Mouse (Mus musculus): ENCODE measurements around the gene Rp9. TPM values are rescaled to one million over a fixed set of nuclear protein-coding genes. Genes with fewer than 3 reads are reported as not detected.

The Rp9 gene
- polyA plus RNA-seq, 1 experiment from 2014 or later = 59.1 TPM

DNA sequence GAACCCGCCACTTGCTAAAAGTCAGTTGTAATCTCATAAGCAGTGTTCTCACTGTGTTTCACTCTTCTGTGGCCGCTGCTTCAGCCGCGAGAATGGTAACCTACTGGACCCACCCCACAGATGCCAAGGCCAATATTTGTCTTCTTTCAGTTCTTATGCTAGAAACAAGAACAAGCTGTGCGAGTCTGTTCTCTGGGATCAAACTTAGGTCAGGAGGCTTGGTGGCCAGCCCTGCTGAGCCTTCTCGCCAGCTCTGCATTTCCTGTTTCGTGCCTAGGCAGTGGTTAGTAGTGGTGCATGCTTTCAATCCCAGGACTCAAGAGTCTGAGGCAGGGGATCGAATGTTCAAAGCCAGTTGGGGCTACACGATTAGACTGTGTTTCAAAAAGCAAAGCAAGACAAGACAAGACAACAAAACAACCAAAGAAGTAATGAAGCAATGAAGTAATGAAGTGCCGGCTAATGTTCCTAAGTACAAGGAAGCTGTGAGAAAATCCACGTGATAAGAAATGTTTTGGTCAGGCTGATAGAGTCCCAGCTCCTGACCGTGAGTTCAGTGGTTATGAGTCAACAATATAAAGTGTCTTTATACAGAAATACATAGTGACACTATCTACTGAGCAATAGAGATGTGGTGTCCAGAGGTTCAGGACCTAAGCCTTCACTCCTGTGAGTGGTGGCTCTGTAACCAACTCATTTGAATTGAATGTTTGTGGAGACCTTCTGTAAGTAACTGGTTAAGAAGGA is 15.2 kb upstream of the Rp9 start:
- DNase-seq (ENCODE audit: low read depth, low spot score) (no peak), ATAC-seq (no peak)
- in situ Hi-C loops (cut with MboI; ENCODE audit: low pct_unique_long_range_greater_than_20kb) = no loop called here
- ChIA-PET POLR2A (no interaction called here), CTCF (interaction anchor here (0.8 to 1.1 kb wide), 2 partner anchors 9 to 11 kb away, joined by 3 read pairs; no protein-coding TSS in a partner anchor)
- no peak for TF ChIP-seq CTCF (IDR thresholded peaks at IDR 0.05)
- no peaks in the 10 kb centered on the region for H3K27me3 ChIP-seq

DNA sequence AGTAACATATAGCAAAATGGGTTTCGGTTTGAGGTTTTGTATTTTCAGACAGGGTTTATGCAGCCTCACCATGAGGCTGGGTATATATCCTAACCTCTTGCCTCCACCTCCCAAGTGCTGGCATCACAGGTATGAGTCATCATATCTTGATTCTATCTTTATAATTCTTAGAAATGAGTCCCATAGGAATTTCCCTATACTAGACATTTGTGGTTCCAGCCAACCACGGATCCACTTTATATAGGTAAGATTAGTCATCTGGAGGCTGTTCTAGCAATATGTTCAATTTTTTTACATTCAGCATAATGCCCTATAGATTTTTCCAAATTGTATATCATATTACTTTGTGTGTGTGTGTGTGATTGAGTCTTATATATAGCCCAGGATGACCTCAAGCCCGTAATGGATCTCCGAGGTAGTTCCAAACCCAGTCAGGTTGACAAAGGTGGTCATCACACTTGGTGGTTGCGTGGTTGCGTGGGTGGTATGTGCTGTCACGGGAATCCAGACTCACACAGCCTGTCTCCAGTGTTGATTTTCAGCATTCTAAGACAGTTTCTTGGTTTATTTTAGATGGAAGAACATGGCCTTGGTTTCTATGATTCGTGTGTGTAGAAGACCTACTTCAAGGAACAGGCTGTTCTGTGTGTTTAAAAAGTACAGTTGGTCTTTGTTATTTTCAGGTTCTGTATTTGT is 14.5 kb upstream of the Rp9 start:
- CTCF ChIA-PET = no interaction called here

DNA sequence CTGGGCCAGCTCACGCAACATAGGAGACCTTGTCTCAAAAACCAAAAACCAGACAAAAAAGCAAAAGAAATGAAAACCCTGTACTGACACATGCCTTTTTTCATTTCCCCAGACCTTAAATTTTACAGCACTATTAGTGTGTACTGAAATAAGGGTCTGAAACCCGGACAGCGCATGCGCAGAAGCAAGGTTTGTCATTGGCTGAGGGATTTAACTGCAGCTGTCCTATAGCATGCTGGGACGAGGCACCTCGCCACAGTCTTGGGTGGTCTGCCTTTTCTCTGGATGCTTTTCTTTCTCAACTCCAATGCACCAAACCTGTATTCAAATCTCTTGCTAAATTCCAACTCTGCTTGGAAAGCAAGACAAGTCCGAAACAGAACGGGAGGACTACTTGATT is 9.4 kb upstream of the Rp9 start:
- no peak for DNase-seq (ENCODE audit: low read depth, low spot score)
- no peaks in the 10 kb centered on the region for H3K27me3 ChIP-seq
- TF ChIP-seq CTCF (IDR thresholded peaks at IDR 0.05) = no peak
- ChIA-PET CTCF (no interaction called here), POLR2A (no interaction called here)
- in situ Hi-C loops (cut with MboI; ENCODE audit: low pct_unique_long_range_greater_than_20kb) = no loop called here
- ATAC-seq = no peak

More for the DNA sequence above, 14.5 kb upstream of the Rp9 start:
- no peaks in the 10 kb centered on the region for H3K27me3 ChIP-seq
- in situ Hi-C loops (cut with MboI; ENCODE audit: low pct_unique_long_range_greater_than_20kb) = no loop called here
- POLR2A ChIA-PET = no interaction called here
- no peak for ATAC-seq
- TF ChIP-seq CTCF (IDR thresholded peaks at IDR 0.05) = no peak
- no peak for DNase-seq (ENCODE audit: low read depth, low spot score)

DNA sequence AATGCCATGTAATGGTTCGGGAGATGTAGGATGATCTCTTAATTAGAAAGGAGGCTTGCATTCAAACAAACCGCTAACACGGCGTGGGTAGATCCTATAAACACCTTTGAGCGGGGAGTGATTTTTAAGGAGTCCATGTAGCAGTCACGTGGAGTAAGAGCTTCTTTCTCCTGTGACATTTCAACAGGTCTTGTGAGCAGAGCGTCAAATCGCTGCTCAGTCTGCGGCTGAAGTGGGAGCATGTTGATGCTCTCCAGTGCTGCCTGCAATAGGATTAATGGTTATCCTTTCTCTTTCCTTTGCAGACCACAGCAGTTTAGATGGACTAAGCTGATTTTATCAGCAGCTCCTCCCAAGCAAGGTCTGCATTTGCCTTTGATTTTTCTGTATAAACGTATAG is 6.7 kb upstream of the Rp9 start:
- POLR2A ChIA-PET = no interaction called here
- no peaks in the 10 kb centered on the region for H3K27me3 ChIP-seq
- peak; percentile 6 for DNase-seq (ENCODE audit: low read depth, low spot score)
- in situ Hi-C loops (cut with MboI; ENCODE audit: low pct_unique_long_range_greater_than_20kb) = no loop called here
- CTCF ChIA-PET = interaction anchor here (0.8 kb wide), 1 partner anchor 9 kb away, joined by 3 read pairs; no protein-coding TSS in a partner anchor
- peak; percentile 13 for ATAC-seq
- no peak for TF ChIP-seq CTCF (IDR thresholded peaks at IDR 0.05)

DNA sequence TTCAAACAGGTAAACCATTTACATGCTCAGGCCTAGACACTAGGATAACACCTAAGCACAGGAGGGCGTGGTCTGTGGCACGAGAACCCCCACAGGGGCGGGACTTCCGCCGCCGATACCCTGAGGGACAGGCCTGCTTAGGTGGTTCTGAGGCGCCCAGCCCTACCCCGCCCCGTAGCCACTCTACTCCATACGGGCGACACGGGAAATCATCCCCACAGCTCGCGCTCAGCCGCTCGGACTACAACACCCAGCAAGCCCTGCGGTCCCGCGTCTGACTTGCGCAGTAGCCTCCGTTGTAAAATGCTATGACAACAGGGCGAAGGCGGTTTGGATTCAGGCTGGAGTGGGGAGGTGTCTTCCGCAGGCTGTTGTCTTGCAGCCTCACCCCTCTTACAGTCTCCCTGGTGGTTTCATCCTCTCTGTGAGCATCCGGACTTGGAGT is 5.9 kb upstream of the Rp9 start, which contains the start of gene Bbs9:
Bbs9 (plus strand) TSS at position 292 of the 445 bp plus-strand sequence.
- in situ Hi-C loops (cut with MboI; ENCODE audit: low pct_unique_long_range_greater_than_20kb) = no loop called here
- DNase-seq (ENCODE audit: low read depth, low spot score) = peak; percentile 64
- CTCF ChIA-PET = no interaction called here
- no peaks in the 10 kb centered on the region for H3K27me3 ChIP-seq
- POLR2A ChIA-PET = no interaction called here
- ATAC-seq = peak; percentile 95
- no peak for TF ChIP-seq CTCF (IDR thresholded peaks at IDR 0.05)

DNA sequence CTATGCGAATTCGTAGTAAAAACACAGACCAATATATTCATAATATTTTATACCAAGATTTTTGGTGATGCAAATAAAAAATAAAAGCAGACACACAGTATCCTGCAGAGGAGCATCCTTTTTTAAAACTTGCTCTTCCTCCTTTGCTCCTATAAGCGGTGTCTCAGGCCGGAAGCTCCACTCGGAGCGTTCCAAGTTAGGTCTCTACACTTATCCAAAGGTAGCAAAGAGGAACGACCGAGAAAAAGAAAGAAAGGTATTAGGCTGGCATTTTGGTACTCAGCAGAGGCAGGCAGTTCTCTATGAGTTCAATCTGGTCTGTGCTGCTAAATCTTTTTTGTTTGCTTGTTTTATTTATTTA is 664 bp downstream of the Rp9 start:
- DNase-seq (ENCODE audit: low read depth, low spot score) = no peak
- ATAC-seq = no peak
- no peak for TF ChIP-seq CTCF (IDR thresholded peaks at IDR 0.05)
- ChIA-PET POLR2A (interaction anchor here (0.5 kb wide), 1 partner anchor 49 kb away, joined by 3 read pairs; no protein-coding TSS in a partner anchor), CTCF (no interaction called here)
- in situ Hi-C loops (cut with MboI; ENCODE audit: low pct_unique_long_range_greater_than_20kb) = no loop called here
- no peaks in the 10 kb centered on the region for H3K27me3 ChIP-seq

DNA sequence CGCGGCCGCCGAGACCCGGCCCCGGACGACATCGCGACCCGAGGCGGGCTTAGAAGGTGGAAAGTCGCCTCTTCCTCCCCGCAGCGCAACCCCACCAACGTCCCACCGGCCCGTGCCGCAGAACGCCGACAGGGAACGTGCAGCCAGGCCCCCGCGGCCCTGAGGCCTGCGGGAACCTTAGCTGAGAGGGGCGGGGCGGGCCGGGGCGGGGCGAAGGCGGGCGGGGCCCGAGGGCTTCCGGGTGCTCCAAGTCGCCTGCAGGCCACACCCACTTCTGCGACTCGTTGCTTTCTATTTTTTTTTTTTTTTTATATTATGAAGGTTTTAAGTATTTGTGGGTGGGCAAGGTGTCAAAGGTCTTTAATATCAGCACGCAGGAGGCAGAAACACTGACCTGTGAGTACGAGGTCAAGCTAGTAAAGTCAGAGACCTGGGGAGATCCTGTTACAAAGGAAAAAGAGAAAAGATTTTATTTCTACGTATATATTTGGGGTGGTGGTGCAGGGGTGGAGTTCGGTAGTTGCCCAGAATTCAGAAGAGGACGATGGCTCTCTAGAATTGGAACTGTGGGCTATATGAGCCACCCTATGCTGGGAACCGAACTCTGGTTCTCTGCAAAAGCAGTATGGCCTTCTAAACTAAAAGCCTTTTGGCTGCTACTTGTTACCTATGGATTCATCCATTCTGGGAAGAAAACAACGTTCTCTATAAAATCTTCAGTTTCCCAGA is 1.2 kb downstream of the Rp9 start:
- CTCF ChIA-PET = no interaction called here

DNA sequence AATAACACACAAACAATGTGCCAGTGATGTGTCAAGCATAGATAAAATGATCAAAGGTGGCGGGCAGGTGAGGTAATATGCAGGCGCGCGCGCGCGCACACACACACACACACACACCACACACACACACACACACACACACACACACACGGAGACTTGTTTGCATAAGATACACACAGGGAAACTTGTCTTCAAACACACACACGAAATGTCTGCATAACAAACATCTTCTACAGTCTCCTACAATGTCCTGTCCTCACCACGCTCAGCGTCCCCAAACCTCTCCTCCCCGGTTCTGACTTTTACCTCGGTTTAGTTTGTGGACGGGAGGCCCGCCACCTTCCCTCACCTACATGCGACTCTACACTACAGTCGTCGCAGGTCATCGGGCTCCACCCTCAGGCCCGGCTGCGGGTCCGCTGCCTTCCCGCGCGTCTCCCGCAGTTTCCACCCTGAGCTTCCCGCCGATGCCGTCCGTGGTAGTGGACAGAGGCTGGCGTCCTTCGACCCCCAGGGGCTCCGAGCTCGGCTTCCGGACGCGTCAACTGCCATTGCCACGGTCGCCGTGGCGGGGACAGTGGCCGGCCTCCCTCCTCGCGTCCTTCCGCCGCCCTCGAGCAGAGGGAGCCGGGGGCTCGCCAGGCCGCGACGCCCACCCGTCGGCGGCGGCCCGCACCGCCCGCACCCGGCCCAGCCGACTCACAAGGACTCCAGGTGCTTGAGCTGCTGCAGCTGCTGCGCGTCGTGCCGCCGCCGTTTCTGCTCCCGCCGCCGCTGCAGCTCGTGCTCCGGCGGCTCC is 2.0 kb downstream of the Rp9 start:
- ATAC-seq = peak; percentile 53
- no peak for TF ChIP-seq CTCF (IDR thresholded peaks at IDR 0.05)
- DNase-seq (ENCODE audit: low read depth, low spot score) = no peak
- no peaks in the 10 kb centered on the region for H3K27me3 ChIP-seq
- ChIA-PET POLR2A (interaction anchor here (1.2 kb wide), 1 partner anchor 9 kb away, joined by 5 read pairs; no protein-coding TSS in a partner anchor), CTCF (no interaction called here)
- in situ Hi-C loops (cut with MboI; ENCODE audit: low pct_unique_long_range_greater_than_20kb) = no loop called here

More for the DNA sequence above, 1.2 kb downstream of the Rp9 start:
- peak; percentile 9 for DNase-seq (ENCODE audit: low read depth, low spot score)
- POLR2A ChIA-PET = interaction anchor here (0.5 to 1.2 kb wide), 2 partner anchors 9 to 50 kb away, joined by 3 to 5 read pairs; no protein-coding TSS in a partner anchor
- peak; percentile 83 for ATAC-seq
- no peak for TF ChIP-seq CTCF (IDR thresholded peaks at IDR 0.05)
- no peaks in the 10 kb centered on the region for H3K27me3 ChIP-seq
- in situ Hi-C loops (cut with MboI; ENCODE audit: low pct_unique_long_range_greater_than_20kb) = no loop called here

DNA sequence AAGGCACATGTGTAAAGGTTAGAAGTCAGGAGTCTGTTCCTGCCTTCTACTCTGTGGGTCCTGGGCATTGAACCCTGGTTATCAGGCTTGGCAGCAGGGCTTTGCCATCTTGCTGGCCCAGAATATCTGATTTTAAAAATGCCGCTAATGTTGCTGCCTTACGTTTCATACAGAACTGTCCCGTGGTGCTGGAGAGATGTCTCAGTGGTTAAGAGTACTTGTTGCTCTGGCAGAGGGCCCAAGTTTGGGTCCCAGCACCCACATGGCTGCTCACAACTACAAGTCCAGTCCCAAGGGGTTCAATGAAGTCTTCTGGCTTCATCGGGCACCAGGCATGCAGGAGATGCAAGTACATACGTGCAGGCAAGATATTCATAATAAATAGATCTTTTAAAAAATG is 3.3 kb downstream of the Rp9 start:
- TF ChIP-seq CTCF (IDR thresholded peaks at IDR 0.05) = no peak
- ATAC-seq (no peak), DNase-seq (ENCODE audit: low read depth, low spot score) (no peak)
- CTCF ChIA-PET = no interaction called here
- no peaks in the 10 kb centered on the region for H3K27me3 ChIP-seq
- POLR2A ChIA-PET = no interaction called here
- in situ Hi-C loops (cut with MboI; ENCODE audit: low pct_unique_long_range_greater_than_20kb) = no loop called here

DNA sequence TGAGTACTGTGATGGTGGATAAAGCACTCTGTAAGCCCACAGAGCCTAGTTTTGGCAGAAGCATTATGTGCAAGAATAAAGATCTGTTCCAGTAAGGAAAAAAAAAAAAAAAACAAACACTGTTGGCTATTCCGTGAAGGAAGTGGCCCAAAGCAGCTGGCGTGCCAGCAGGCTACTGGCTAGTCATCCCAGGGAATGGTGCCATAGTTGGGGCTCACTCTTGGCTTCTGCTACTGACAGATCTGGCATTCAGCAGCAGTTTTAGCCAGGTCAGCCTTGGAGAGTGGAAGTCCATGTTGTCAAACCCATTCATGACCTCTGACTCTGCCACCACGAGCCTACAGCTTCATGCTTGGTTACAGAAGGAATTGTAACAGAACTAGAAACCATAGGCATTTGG is 7.6 kb downstream of the Rp9 start:
- H3K27me3 ChIP-seq = no peaks in the 10 kb centered on the region
- DNase-seq (ENCODE audit: low read depth, low spot score) = no peak
- ChIA-PET POLR2A (interaction anchor here (0.7 kb wide), 1 partner anchor 711 kb away, joined by 4 read pairs; no protein-coding TSS in a partner anchor), CTCF (no interaction called here)
- in situ Hi-C loops (cut with MboI; ENCODE audit: low pct_unique_long_range_greater_than_20kb) = no loop called here
- no peak for TF ChIP-seq CTCF (IDR thresholded peaks at IDR 0.05)
- no peak for ATAC-seq

Measured in Patski (cell line).